Mouse (Mus musculus) adrenal gland, postnatal 25 days (tissue): ENCODE measurements at regions not wholly inside any gene's neighbourhood (a gene's known extent, or its start where the extent isn't known, plus 50 kb on each side); places are given as distances from the start of the nearest gene placed in this dataset.

Experiments
- DNase-seq: peaks from one replicate; pipeline ENCODE4 v3.0.0; 2021; ENCODE audit warnings: mixed read lengths

DNA sequence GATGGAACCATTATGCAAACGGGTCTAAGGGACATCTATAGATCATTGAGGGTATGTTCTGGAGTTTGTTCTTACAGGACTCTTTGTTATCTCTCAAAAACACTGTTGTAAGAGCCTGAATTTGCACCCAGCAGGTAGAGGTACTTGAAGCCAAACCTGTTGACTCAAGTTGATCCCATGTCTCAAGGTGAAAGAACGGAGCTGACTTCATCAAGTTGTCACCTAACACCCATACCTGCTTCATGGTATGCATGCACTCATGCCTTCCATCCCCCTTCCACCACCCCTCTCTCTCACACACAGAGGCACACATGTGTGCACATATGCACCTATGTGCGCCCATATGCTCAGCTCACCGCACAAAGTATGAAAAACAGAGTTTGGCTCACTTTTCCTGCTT is 189.0 kb downstream of the Ttll7 start:
- no peak for DNase-seq

DNA sequence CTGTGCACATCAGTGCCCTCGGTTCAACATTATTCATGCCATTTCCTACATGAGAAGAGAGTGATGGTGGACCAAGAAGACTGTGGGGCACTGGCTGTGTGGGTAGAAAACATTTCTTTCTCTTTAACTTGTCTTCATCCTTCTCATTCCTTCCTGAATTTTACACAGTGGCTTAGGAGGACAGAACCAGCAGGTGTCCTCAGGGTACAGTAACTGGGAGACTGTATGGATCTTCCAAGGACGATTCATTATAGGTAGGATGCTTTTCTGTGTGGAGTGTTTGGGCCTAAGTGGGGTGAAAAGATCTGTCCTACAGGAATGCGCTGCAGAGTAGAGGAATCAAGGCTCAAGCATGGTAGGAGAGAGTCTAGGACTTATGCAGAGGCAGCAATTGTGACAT is 190.7 kb downstream of the Ttll7 start:
- DNase-seq: no peak

- no peak for DNase-seq
Observed at GRCm38 (mm10) chr3:147046634-147047033, 194.5 kb downstream of the Ttll7 start.

DNA sequence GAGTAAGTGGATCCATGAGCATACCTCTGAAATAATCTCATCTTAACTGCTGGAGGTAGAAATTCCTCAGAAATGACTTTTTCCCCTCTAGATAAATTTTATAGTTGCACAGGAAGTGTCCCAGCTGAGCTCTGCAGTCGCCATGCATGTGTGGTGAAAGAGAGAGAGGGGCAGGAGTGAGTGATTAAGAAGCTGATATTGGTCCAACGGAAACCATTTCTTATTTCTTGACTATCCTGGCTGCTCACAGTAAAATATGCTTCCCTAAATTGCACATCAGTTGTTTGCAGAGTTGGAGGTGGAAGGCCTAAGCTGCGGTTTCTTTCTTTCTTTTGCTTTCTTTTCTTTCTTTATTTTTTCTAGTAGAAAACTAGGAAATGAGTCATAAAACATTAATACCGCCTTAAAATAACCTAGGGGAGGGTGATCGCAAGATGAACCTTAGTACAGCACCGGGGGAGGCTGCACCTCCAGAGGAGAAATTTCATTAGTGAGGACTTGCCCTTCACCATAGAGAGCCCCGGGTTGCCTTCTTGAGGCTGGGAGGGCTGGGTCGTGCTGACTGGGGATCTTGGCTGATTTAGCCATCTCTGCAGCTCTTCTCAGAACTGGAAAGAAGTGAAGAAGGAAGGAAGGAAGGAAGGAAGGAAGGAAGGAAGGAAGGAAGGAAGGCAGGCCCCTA is 202.1 kb downstream of the Ttll7 start:
- DNase-seq: no peak

GRCm38 (mm10) chr3:147057874-147058273 is 205.7 kb downstream of the Ttll7 start:
- no peak for DNase-seq

- no peak for DNase-seq
Observed at GRCm38 (mm10) chr3:147060659-147061058, 208.5 kb downstream of the Ttll7 start.

GRCm38 (mm10) chr3:147062451-147062850 is 210.3 kb downstream of the Ttll7 start:
- DNase-seq: no peak

DNA sequence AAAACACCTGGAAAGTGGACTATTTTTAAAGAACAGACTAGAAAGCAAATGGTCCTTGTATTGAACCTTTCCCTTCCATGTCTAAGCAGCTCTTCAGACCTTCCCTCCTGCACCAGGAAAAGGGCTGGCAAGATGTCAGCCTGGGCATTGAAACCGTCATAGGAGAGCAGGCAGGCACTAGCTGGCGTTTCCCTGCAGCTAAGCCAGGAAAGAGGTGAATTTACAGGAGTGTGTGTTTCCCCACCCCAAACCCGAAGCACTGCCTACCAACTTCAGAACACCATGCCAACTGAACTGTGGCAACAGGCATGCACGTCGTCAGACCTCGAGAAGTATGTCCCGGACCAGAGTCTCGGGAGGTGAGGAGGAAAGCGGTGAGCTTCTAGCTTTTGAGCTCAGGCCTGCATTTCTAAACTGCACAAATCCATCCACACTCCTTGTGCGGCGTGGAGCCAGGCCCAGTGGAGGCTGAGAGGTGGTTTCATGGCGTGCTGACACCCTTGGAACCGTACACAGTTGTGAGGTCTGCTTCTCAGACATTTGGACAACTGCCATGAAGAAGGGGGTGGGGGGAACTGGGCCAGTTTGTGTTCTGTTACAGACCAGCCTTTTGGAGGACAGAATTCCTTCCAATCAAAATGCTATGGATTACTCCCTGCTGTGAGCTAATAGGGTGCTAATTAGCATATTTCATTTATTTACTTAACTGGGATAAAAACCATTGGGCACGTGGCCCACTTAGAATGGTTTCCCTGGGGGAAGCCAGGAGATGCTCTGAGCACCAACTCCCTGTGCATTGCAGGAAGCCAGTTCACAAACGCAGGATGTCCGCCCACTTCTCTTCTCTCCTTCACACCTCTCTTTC is 211.6 kb downstream of the Ttll7 start:
- no peak for DNase-seq

- DNase-seq: no peak
Observed at GRCm38 (mm10) chr3:147064443-147064868, 212.3 kb downstream of the Ttll7 start.

DNA sequence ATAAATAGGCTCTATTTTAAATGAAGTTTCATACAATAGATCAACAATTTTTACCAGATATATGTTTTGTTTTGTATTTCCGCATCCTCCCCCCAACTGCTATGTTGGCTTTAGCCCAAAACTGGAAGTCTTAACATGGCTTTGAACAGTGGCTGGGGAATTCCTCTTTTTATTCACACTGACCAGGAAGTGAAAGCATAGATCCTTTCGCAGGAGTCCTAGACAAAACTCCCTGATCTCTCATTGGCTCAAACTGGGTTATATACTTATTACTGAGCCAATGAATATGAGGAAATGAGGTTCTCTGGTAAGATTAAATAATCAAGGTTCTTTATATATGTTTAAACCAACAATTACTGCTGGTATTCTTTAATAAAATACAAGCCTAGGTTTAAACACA is 218.8 kb downstream of the Ttll7 start:
- DNase-seq: no peak

- DNase-seq: no peak
Observed at GRCm38 (mm10) chr3:147080197-147080596, 228.0 kb downstream of the Ttll7 start.

GRCm38 (mm10) chr3:147080768-147081448 is 228.7 kb downstream of the Ttll7 start:
- DNase-seq: no peak

DNA sequence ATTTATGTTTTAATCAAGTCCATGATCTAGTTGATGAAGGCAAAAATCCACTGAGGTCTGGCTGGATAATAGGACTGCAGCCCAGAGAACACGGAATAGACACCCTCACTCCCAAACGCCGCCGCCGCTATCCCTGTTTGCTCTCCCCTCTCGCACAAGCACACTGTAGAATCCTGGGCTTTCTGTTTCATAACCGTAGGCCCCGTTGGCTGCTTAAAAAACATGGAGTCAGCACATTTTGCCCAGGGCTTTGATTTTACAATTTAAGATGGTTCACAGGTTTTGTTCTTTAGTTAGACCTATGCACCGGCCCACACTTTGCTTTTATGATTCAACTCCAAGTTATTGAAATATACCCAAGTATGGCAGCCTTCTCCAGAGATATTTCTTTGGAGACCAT is 229.6 kb downstream of the Ttll7 start:
- DNase-seq: no peak

- no peak for DNase-seq
Observed at GRCm38 (mm10) chr3:147082255-147082943, 230.2 kb downstream of the Ttll7 start.

GRCm38 (mm10) chr3:147083374-147083773 is 231.2 kb downstream of the Ttll7 start:
- no peak for DNase-seq

GRCm38 (mm10) chr3:147083823-147084222 is 231.7 kb downstream of the Ttll7 start:
- DNase-seq: no peak

GRCm38 (mm10) chr3:147084624-147085189 is 232.5 kb downstream of the Ttll7 start:
- DNase-seq: no peak

DNA sequence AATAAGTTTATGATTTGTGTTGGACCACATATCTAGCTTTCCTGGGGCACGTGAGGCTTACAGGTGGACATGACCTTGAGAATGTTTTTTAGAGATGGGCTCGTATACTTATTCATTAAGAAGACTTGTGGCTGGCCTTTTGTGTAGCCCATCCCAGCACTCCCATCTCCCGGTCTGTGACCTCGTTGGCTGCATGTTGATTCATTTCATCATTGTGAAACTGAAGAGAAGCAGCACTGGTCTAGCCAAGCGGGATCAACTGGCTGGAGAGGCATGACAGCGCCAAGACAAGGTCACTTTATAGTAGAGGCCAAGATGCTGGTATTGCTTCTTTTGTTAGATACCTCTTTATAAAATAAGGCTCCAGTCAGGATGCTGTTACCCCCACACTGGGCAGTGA is 236.0 kb downstream of the Ttll7 start:
- no peak for DNase-seq

GRCm38 (mm10) chr3:147089716-147090115 is 237.5 kb downstream of the Ttll7 start:
- DNase-seq: no peak

- DNase-seq: no peak
Observed at GRCm38 (mm10) chr3:147092188-147093075, 240.3 kb downstream of the Ttll7 start.

GRCm38 (mm10) chr3:147093076-147093380 is 240.9 kb downstream of the Ttll7 start:
- no peak for DNase-seq
